Comparison of ENCODE assay signal across 8 mouse cellular contexts in genomic region chr15:91372464-91373202, GRCm38 (mm10).
A peak's percentile ranks its signal among the peaks of the same experiment; 100 is the strongest.
DNase-seq lines count a peak whose midpoint lies in the region; ATAC-seq and TF ChIP-seq lines count a peak whose summit lies in the region.

No protein-coding gene starts in this region.

- no peaks in the 10 kb centered on the region for H3K27me3 ChIP-seq in limb, embryonic 15.5 days
- H3K27me3 ChIP-seq in stomach, embryonic 14.5 days (ENCODE audit: control insufficient read depth, insufficient read depth, low read length) = no peaks in the 10 kb centered on the region

- peak overlapping the region; percentile 32 for H3K27ac ChIP-seq in left cerebral cortex, adult 2 months
- peak overlapping the region; percentile 38; the same call in 1 of the 2 replicates for H3K27ac ChIP-seq in limb, embryonic 15.5 days
- H3K27ac ChIP-seq in stomach, embryonic 14.5 days (ENCODE audit: low read length) = peak overlapping the region; percentile 44; the same call in 1 of the 2 replicates

- TF ChIP-seq CTCF in left cerebral cortex, adult 2 months (IDR thresholded peaks at IDR 0.05) = no peak

- no peaks in the 10 kb centered on the region for H3K36me3 ChIP-seq in limb, embryonic 15.5 days
- H3K36me3 ChIP-seq in stomach, embryonic 14.5 days (ENCODE audit: control insufficient read depth, insufficient read depth, low read length) = no peaks in the 10 kb centered on the region

- 59% methylated on average over 9 of the region's 9 CpGs for WGBS in limb, embryonic 15.5 days
- WGBS in stomach, embryonic 14.5 days = 67% methylated on average over 9 of the region's 9 CpGs

- no peak overlapping the region for H3K4me3 ChIP-seq in left cerebral cortex, adult 2 months
- no peak overlapping the region for H3K4me3 ChIP-seq in limb, embryonic 15.5 days
- H3K4me3 ChIP-seq in stomach, embryonic 14.5 days (ENCODE audit: low read depth, low read length) = no peak overlapping the region

- no peak overlapping the region for H3K4me2 ChIP-seq in limb, embryonic 15.5 days
- H3K4me2 ChIP-seq in stomach, embryonic 14.5 days (replicated peaks; ENCODE audit: low read depth, low read length) = no peak overlapping the region

- intact Hi-C loops in left cerebral cortex, adult 2 months (cut with DNase I) = loop anchor here (10.0 kb wide), 1 partner anchor 202 kb away; the partner anchor contains the start of gene Slc2a13
- intact Hi-C loops in left cerebral cortex, postnatal 10 days (cut with DNase I) = no loop called here

- peak; percentile 10; the same call in 1 of the 2 replicates for ATAC-seq in limb, embryonic 15.5 days (ENCODE audit: insufficient number of reproducible peaks, low FRiP score, low TSS enrichment, low read depth)
- ATAC-seq in stomach, embryonic 14.5 days (ENCODE audit: insufficient number of reproducible peaks, insufficient read depth, low FRiP score, low read depth) = 0 out of 2 replicates have a peak, but pooled peaks have one; percentile 21

- DNase-seq in cerebellum, adult 9-11 months = peak; percentile 32
- DNase-seq in cerebellum, adult 8-10 months = no peak
- DNase-seq in left cerebral cortex, adult 2 months (ENCODE audit: extremely low spot score in 1 of 2, low spot score in 2 of 2) = no peak
- DNase-seq in left cerebral cortex, postnatal 10 days (ENCODE audit: extremely low spot score in 1 of 2, low spot score in 2 of 2) = no peak
- no peak for DNase-seq in thymus, postnatal 10 days (ENCODE audit: low spot score in 2 of 2)
- DNase-seq in frontal cortex, adult 2 months (ENCODE audit: extremely low spot score in 1 of 2, low spot score in 1 of 2) = no peak

- no peak overlapping the region for H3K9ac ChIP-seq in limb, embryonic 15.5 days
- H3K9ac ChIP-seq in stomach, embryonic 14.5 days (replicated peaks; ENCODE audit: low read depth, low read length) = no peak overlapping the region

- peaks cover 17% of the 10 kb centered on the region for H3K4me1 ChIP-seq in limb, embryonic 15.5 days
- H3K4me1 ChIP-seq in stomach, embryonic 14.5 days (ENCODE audit: control insufficient read depth, insufficient read depth, low read length) = peaks cover 14% of the 10 kb centered on the region; the same call in 1 of the 2 replicates

- H3K9me3 ChIP-seq in limb, embryonic 15.5 days = no peaks in the 10 kb centered on the region
- H3K9me3 ChIP-seq in stomach, embryonic 14.5 days (ENCODE audit: control insufficient read depth, low read depth, low read length) = no peaks in the 10 kb centered on the region
